Comparison of ENCODE assay signal across 8 mouse cellular contexts in genomic region chr10:12573601-12574000, GRCm38 (mm10).
DNase-seq lines count a peak whose midpoint lies in the region.

No protein-coding gene starts in this region.

- DNase-seq in retina, postnatal 1 day = peak; percentile 24
- no peak for DNase-seq in retina, embryonic 14.5 days (ENCODE audit: low spot score)
- peak; percentile 36 for DNase-seq in c-Kit-positive CD71-positive TER-119-positive erythroid progenitor cells, embryonic 14.5 days (ENCODE audit: low spot score)
- DNase-seq in heart, postnatal 25 days (ENCODE audit: low spot score) = peak; percentile 2
- DNase-seq in mesoderm, embryonic 11.5 days (ENCODE audit: low read depth, low spot score) = peak; percentile 52
- DNase-seq in cerebellum, adult 11 months = no peak
- DNase-seq in spleen, postnatal 36 days (ENCODE audit: low spot score in 2 of 2) = no peak
- no peak for DNase-seq in left cerebral cortex, postnatal 25 days (ENCODE audit: low spot score in 2 of 2)

- intact Hi-C loops in heart, postnatal 25 days (cut with DNase I) = no loop called here
- intact Hi-C loops in left cerebral cortex, postnatal 25 days (cut with DNase I) = no loop called here

Comparison
In these comparisons a context has a peak if more than half of its experiments do, and no peak if none do; other contexts are left out.
1. DNase-seq: peak in retina, postnatal 1 day (single experiment), c-Kit-positive CD71-positive TER-119-positive erythroid progenitor cells, embryonic 14.5 days (single experiment), heart, postnatal 25 days (single experiment) and mesoderm, embryonic 11.5 days (single experiment); none in retina, embryonic 14.5 days (single experiment), cerebellum, adult 11 months (single experiment), spleen, postnatal 36 days (0 of 2) and left cerebral cortex, postnatal 25 days (0 of 2).